Mouse (Mus musculus): ENCODE data around the gene Srsf2.

DNA sequence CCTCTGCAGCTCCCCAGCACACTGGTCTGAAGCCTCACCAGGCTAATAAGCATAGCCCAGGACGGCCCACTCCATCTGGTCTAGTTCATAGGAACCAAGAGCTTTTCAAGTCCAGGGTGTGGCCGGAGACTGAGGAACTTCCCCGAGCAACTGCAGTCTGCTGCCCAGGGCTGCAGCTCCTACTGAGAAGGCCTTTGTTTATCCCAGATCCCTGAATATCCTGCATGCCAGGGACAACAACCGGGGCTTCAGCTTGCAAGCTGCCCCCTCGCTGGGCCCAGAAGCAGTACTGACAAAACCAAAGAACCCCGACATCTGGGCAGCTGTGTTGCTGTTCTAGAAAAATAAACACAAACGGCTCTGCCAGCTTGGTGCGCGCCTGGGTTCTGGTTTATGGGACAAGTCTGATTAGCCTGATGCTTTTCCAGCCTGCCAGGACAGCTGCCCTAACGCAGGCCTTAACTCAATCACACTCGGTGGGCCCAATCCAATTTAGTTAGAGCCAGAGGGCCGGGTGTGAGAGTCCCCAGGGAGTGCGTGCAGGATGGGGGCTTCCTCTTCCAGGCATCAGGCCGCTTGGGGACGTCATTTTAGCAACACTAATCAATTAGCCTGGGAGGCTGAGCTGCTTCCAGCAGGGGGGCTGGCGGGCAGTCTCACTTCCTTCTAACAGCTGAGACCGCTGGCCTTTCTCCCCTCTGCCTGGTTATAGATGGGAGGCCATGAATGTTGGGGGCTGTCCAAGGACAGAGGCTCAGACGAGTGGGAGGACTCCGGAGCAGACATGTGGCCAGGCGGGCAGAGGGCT lies 38.6 kb downstream of the Srsf2 start:
- no peak for TF ChIP-seq CTCF (IDR thresholded peaks at IDR 0.05; ENCODE audit: low read depth, low read length)
- no peak for TF ChIP-seq GATA1 (IDR thresholded peaks at IDR 0.05; ENCODE audit: borderline replicate concordance, low read length)
- TF ChIP-seq TAL1 (conservative IDR thresholded peaks at IDR 0.05; ENCODE audit: low read depth, low read length): no peak
- TF ChIP-seq GATA2 (IDR thresholded peaks at IDR 0.05; ENCODE audit: borderline replicate concordance, low read depth, low read length): no peak

Measured in G1E (cell line).